Mouse (Mus musculus) brain, adult 2 months (tissue): ENCODE measurements around the gene Rnf115.
"Not testable (repeated sequence)": the region's sequence is repeated elsewhere in the genome, so short reads cannot be mapped to it uniquely, and the experiment has no call there.

Source experiments
- DNase-seq: peaks from one replicate; pipeline ENCODE4 v3.0.0; 2011; ENCODE audit warnings: low read depth, low spot score

The Rnf115 gene

GRCm38 (mm10) chr3:96727343-96727827 is at the start of gene Rnf115, which contains the start of gene Polr3c:
Gene Rnf115, plus strand, starts transcription at chr3:96727664.
Gene Polr3c, minus strand, starts transcription at chr3:96727628.
- peak; percentile 98 for DNase-seq

DNA sequence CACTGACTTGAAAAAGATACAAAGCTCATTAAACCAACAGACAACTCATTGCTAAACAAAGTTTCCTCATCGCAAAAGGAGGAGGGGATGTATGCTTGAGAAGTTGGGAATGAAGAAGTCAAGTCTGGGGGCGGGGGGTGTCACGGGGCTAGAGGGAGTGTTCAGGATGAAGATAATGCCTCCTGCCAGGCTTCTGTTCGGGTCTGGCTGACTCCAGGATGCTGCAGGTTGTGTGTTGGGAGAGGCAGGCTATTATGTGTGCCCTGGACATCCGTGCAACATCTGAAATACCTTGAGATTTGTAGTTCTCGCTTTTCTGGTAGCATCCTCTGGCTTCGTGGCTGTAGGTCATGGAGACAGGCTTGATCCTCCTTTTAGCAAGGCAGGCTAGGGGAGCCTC is 49.0 kb upstream of the Rnf115 start:
- no peak for DNase-seq

- DNase-seq = no peak
Measured at GRCm38 (mm10) chr3:96679159-96679674, 48.2 kb upstream of the Rnf115 start.

DNA sequence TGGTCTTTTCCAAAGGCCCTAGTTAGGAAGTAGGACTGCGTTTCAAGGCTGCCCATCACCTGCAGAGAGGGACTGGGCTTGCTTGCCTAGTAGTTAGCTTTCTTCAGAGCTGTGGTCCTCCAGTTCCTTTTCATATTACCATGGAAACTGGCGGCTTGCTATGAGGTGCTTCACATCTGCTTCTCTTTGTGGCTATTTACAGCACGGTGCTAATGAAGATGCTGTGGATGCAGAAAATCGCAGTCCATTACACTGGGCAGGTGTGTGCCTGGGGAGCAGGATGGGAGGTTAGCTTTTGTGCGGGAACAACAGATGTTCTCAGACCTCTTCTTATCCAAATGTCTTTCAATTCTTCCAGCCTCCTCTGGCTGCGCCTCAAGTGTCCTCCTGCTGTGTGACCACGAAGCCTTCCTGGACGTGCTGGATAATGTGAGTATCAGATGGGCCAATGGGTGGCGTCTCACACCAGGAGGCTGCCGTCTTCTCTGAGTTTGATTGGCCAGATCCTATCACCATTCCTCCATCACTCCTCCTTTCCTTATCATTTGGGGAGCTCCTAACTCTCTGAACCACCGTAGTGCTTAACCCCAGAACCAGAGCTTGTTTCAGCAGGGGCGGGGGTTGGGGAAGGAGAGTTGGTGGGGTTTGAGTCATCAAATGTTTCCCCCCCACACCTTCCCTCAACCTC is 47.1 kb upstream of the Rnf115 start:
- peak; percentile 41 for DNase-seq

DNA sequence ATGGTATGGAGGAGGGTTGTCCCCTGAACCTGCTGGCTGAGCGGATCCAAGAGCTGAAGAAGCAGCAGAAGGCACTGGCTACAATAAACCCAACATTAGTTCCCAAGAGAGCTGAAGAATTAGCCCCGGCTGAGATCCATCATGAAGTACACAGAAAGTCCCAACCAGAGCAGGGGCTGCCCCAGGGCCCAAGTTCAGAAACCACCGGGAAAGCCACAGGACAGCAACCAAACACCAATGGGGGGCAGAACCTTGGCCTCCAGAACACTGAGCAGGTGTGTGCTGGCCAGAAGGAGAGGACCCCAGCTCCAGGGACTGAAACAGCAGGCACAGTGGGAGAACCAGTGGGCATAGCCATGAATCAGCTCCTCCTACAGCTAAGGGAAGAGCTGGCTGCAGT is 44.0 kb upstream of the Rnf115 start:
- DNase-seq = peak; percentile 38

DNA sequence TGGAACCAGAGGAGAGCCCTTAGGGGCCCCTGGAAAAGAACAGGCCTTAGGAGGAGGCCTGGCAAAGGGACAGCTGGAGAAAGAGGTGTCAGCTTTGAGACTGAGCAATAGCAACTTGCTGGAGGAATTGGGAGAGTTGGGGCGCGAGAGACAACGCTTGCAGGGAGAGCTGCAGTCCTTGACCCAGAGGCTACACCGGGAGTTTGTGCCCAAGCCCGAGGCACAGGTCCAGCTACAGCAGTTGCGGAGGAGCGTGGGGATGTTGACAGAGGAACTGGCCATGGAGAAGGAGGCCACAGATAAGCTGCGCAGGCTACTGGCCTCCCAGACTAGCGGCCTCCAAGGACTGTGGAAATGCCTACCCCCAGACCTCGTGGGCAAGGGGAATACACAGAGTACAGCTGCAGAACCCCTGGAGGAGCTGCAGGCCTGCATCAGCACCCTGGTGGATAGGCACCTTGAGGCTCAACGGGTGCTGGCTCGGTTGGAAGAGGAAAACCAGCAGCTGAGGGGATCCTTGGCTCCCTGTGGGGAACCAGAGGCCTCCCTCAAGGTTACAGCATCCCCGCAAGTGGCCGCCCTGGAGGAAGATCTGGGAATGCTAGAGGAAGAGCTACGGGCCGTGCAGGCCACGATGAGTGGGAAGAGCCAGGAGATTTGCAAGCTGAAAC is 43.2 kb upstream of the Rnf115 start:
- DNase-seq = no peak

GRCm38 (mm10) chr3:96684822-96685156 is 42.7 kb upstream of the Rnf115 start:
- no peak for DNase-seq

- not testable (repeated sequence) for DNase-seq
Measured at GRCm38 (mm10) chr3:96686057-96686456, 41.4 kb upstream of the Rnf115 start.

DNA sequence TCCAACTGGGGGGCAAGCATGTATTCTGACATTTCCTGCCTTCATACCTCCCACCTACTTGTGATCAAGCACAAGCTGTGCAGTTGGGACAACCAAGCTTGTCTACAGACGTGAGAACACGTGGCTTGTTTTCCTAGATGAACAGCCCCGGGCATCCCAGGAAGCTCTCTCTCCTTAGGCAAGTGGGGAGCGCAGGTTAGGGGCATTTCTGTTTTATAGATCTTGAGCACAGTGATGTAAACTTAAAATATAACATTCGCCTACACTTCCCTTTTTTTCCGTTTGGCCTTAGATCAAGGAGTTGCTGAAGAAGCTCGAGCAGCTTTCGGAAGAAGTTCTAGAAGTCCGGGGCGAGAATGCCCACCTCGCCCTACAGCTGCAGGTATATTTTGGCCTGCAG is 38.6 kb upstream of the Rnf115 start:
- DNase-seq = peak; percentile 32

- DNase-seq = no peak
Measured at GRCm38 (mm10) chr3:96690298-96690697, 37.2 kb upstream of the Rnf115 start.

DNA sequence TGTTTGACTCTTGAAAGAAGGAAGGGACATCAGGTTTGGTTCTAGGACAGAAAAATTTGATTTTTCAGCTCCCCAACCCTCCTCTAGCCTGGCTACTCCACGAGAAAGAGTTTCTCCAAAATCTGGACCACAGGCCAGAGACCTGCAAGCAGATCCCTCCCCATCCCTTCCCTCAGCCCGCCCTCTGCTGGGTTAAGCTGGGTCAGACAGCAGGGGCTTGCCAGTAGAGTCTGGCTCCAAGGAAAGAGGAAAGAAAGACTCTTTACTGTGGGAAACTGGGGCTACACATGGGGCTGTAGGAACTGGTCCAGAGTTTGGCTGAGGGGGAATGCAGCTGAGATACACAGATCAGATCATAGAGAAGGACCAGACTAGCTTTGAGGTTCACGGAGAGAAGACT is 35.0 kb upstream of the Rnf115 start:
- no peak for DNase-seq

DNA sequence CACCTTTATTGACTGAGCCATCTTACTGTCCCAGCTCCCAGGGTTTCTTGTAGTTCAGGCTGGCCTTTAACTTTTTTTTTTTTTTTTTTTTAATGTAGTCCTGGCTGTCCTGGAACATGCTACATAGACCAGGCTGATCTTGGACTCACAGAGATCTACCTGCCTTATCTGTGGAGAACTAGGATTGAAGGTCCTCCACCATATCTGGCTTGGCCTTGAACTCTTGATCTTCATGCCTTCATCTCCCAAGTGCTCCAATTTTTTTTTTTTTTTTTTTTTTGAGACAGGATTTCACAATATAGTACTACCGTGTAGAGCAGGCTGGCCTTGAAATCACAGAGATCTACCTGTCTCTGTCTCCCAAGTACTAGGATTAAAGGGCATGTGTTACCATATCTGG is 33.9 kb upstream of the Rnf115 start:
- DNase-seq = no peak

DNA sequence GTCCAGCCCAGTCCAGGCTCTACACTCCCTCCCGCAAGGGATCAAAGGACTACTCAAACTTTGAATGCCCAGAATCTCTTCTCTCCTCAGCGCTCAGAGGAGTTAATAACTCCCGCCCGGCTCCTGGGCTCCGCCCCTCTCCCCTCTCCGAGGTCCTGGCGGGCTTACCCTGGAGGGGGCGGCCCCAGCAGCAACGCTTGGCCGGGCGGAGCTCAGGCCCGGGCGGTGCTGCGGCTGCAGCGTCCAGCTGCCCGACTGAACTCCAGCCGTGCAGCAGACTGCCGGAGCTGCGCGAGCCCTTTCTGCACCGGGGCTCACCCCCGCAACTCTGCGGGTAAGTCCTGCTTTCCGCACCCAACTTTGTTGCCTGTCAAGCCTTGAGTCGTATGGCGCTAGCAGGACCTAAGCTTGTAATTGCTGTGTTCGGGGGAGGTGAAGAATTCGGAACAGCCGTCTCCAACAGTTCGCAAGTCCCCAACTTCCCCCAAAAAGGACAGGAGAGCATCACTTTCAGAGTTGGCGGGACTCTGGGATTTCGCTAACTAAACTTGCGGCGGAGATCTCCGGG is 31.2 kb upstream of the Rnf115 start, which contains the start of gene Pias3:
Gene Pias3, plus strand, starts transcription at position 187 of the 568 bp plus-strand sequence.
- DNase-seq = peak; percentile 67

DNA sequence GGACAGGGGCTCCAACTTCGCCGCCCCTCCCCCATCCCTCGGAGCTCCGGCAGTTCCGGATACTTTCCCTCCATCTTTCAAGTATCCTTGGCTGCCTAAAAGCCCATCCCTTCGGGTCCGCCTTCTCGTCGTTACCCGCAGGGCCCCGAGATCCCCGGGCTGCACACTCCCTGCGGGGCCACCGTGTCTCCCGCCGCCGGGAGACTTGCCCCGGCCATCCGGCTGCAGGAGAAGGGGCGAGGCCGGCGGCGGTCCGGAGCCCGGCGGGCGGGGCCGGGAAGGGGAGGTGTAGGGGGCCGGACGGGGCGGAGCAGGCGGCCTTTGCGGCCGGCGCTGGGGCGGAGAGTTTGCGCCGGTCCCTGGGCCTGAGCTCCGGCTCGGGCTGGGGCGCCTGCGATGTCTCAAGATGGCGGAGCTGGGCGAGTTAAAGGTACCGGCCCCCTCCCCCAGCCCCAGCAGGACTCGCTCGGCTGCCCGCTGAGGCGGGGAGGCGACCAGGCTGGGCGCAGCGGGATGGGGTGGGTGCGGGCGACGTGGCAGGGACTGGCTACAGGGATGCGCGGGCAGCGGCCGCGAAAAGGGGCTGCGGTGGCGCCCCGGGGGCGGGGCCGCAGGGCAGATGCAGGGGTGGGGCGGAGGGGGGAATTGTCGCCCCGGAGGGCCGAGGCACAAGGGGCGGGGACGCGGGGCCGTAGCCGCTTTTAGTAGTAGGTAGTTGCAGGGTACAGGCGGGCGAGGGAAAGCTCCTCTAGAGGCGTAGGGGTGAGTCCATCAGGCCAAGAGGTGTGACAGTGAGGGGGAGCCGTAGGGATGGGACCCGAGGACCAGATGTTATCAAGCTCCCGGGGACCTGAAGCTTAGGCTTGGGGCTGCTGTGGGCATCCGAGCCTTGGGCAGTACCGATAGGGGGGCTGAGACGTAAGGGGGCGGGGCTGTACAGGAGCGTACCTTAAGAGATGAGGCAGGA is 30.4 kb upstream of the Rnf115 start:
- DNase-seq = peak; percentile 93

- peak; percentile 80 for DNase-seq
Measured at GRCm38 (mm10) chr3:96698993-96699690, 28.3 kb upstream of the Rnf115 start.

DNA sequence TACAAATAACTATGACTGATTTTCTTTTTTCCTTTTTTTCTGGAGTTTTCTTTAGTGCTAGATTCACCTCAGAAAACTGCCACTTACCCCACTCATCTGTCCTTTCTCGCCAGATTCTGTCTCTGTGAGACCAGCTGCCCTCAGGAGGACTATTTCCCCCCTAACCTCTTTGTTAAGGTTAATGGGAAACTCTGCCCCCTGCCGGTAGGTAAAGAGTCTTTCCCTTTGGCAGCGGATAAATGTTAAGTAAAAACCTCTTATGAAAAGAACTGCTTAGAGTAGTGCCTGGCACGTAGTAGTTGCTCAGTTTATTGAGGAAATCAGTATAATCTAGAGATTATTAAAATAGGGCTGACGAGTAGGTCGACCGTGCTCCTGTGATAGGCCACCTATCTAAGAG is 27.1 kb upstream of the Rnf115 start:
- peak; percentile 42 for DNase-seq

DNA sequence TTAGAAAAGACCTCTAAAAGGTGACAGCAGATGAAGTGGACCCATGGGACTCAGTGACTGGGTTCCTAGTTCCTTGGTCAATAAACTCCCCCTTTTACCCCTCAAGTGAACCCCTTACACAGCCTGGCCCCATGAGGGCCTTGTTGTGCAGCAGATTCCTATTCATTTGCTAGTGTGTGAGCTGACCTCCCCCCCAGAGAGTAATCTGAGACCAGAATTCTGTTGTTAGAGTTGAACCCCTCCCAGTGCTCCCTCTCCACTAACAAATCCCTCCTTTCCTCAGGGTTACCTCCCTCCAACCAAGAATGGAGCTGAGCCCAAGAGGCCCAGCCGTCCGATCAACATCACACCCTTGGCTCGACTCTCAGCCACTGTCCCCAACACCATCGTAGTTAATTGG is 26.5 kb upstream of the Rnf115 start:
- DNase-seq = no peak

- peak; percentile 20 for DNase-seq
Measured at GRCm38 (mm10) chr3:96704778-96705177, 22.7 kb upstream of the Rnf115 start.

DNA sequence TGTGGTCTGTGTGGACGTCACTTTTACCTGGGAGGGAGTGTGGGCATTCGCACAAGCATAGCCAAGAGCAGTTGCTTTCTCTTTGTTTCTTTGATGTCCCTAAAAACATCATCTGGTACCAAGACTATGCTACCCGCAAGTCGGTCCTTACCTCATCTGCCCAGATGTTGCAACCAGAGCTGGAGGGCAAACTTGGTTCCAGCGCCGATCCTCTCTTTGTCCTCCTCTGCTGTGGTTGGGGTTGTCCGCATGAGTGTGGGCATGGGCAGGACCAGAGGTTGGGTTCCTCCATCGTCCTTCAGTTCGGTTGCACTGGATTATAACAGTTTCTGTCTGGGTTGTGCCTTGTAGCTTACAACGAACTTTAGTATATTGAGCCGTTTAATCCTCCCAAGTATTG is 21.2 kb upstream of the Rnf115 start:
- DNase-seq = no peak

DNA sequence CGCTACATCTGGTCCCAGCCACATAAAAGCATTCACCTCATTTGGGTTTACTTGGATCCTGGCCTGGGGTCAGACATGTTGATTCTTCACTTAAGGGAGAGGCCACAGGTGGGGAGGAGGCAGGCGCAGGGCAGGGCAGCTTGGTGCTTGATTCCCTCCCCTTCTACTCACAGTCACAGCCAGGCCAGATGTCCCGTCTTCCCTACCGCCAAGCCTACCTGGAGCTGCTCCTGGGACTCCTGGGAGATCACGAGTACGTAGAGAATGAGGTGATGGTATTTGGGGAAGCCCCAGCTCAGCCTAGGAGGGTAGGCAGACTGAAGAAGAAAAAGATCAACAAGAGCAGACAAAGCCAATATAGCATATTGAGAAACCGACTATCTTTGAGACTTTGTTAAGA is 20.5 kb upstream of the Rnf115 start:
- DNase-seq = no peak
